Mouse (Mus musculus) hindbrain, embryonic 14.5 days (tissue): ENCODE data around the gene Piwil4. TPM values are rescaled to one million over a fixed set of nuclear protein-coding genes. Genes with fewer than 3 reads are reported as not detected.
"Not testable (repeated sequence)": the region's sequence is repeated elsewhere in the genome, so short reads cannot be mapped to it uniquely, and the experiment has no call there.

Experiments
- ATAC-seq: fragments of 200-750 bp; cut with Nextera tagmentation; 2 replicates; pipeline ENCODE4 v1.8.0; 2017; ENCODE audit warnings: moderate number of reproducible peaks, mild to moderate bottlenecking, moderate TSS enrichment, moderate library complexity; ENCODE audit not compliant: low FRiP score
- DNase-seq: peaks from one replicate; pipeline ENCODE4 v3.0.0-alpha.2; 2015; ENCODE audit warnings: low spot score
- H3K27ac ChIP-seq: fragments of 300-500 bp; sonication (generic); 2 replicates; pipeline ENCODE4 v1.5.1; 2014; ENCODE audit warnings: mild to moderate bottlenecking, moderate library complexity
- H3K27me3 ChIP-seq: fragments of 300-500 bp; sonication (generic); 2 replicates; pipeline ENCODE4 v1.6.1; 2014; ENCODE audit warnings: mild to moderate bottlenecking, low read length, mixed read lengths; ENCODE audit not compliant: control insufficient read depth, insufficient read depth
- H3K36me3 ChIP-seq: fragments of 300-500 bp; sonication (generic); replicated peaks from 2 replicates; pipeline ENCODE4 v1.6.1; 2014; ENCODE audit not compliant: control insufficient read depth, insufficient read depth
- H3K4me1 ChIP-seq: fragments of 300-500 bp; sonication (generic); replicated peaks from 2 replicates; pipeline ENCODE4 v1.6.1; 2014; ENCODE audit warnings: antibody characterized with exemption, low read length, mixed read lengths; ENCODE audit not compliant: control insufficient read depth, insufficient read depth
- H3K4me2 ChIP-seq: fragments of 300-500 bp; sonication (generic); replicated peaks from 2 replicates; pipeline ENCODE4 v1.6.1; 2014; ENCODE audit warnings: mild to moderate bottlenecking, moderate library complexity
- H3K4me3 ChIP-seq: fragments of 300-500 bp; sonication (generic); replicated peaks from 2 replicates; pipeline ENCODE4 v1.5.1; 2014; ENCODE audit warnings: mild to moderate bottlenecking, low read length
- H3K9ac ChIP-seq: fragments of 300-500 bp; sonication (generic); 2 replicates; pipeline ENCODE4 v1.6.1; 2014
- H3K9me3 ChIP-seq: fragments of 300-500 bp; sonication (generic); 2 replicates; pipeline ENCODE4 v1.6.1; 2016; ENCODE audit warnings: low read length; ENCODE audit not compliant: control insufficient read depth
- whole genome bisulfite sequencing: fragments of 180-500 bp; shearing (Covaris S2); extraction: QIAGEN DNeasy Blood & Tissue Kit; methylation state at CpG from one replicate; pipeline ENCODE4 v1.1.7; 2014; 5-methylcytosine and 5-hydroxymethylcytosine counted together
- polyA plus RNA-seq: library from polyadenylated mRNA; unstranded; fragments of >200 nt; fragmentation: Nextera tagmentation; extraction: Ambion mirVana; gene quantifications from 2 replicates; pipeline ENCODE4 v1.2.1, GENCODE M21; 2014

The Piwil4 gene
- polyA plus RNA-seq, 1 experiment from 2014 or later: 0.27 TPM

DNA sequence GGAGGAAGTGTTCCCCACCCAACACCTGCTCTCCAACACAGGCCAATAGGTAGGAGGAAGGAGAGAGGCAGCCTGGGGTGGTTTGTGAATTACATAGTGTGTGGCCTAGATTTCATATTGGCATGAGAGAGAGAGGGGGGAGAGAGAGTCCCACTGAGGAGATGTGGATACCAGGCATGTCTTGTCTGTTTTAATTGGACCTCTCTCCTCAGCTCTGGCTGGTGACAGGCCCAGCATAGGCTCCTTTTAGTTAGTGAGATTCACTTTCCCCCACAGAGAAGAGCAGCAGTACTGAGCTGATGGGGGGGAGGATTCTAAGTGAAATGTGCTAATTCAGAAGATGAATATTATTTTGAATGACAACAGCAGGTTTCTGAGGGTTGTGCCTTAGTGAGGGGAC lies 57.8 kb downstream of the Piwil4 start:
- Histone ChIP-seq H3K27me3 (no peaks in the 10 kb centered on the region), H3K4me2 (no peak overlapping the region), H3K4me1 (no peaks in the 10 kb centered on the region), H3K9me3 (no peaks in the 10 kb centered on the region), H3K36me3 (no peaks in the 10 kb centered on the region), H3K4me3 (no peak overlapping the region), H3K9ac (no peak overlapping the region), H3K27ac (no peak overlapping the region)
- DNase-seq (no peak), ATAC-seq (no peak)

DNA sequence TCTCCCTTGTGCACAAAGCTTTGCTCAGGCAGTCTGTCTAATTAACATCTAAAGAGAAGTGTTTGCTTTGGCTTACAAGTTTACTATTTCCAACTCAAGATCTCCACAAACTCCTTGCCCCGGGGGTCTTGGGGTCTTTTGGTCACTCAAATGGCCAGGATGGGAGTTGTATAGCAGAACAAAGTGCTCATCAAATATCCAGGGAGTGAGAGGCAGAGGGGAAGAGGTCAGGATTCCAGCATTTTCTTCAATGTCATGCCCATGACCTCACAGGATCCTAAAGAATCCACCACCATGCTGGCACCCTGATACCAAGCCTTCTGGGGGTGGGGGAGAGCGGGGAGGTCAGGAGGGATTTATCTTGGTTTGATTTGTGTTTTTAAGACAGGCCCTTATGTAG lies 59.9 kb downstream of the Piwil4 start:
- DNase-seq (no peak), ATAC-seq (no peak)
- H3K4me1 ChIP-seq: no peaks in the 10 kb centered on the region
- no peaks in the 10 kb centered on the region for H3K36me3 ChIP-seq
- WGBS: 38% methylated on average over 2 of the region's 2 CpGs
- no peaks in the 10 kb centered on the region for H3K27me3 ChIP-seq
- no peak overlapping the region for H3K27ac ChIP-seq
- H3K9ac ChIP-seq: no peak overlapping the region
- no peaks in the 10 kb centered on the region for H3K9me3 ChIP-seq
- no peak overlapping the region for H3K4me2 ChIP-seq
- no peak overlapping the region for H3K4me3 ChIP-seq

- H3K9me3 ChIP-seq: no peaks in the 10 kb centered on the region
- no peaks in the 10 kb centered on the region for H3K27me3 ChIP-seq
- H3K9ac ChIP-seq: no peak overlapping the region
- no peak overlapping the region for H3K4me2 ChIP-seq
- ATAC-seq: no peak
- no peak overlapping the region for H3K27ac ChIP-seq
- no peak overlapping the region for H3K4me3 ChIP-seq
- WGBS: 58% methylated on average over 9 of the region's 9 CpGs
- H3K4me1 ChIP-seq: no peaks in the 10 kb centered on the region
- DNase-seq: no peak
- no peaks in the 10 kb centered on the region for H3K36me3 ChIP-seq
These were observed 64.5 kb downstream of the Piwil4 start for GRCm38 (mm10) chr9:14675707-14676691.

GRCm38 (mm10) chr9:14674506-14674905 lies 66.0 kb downstream of the Piwil4 start:
- Histone ChIP-seq H3K9ac (no peak overlapping the region), H3K4me1 (no peaks in the 10 kb centered on the region), H3K4me2 (no peak overlapping the region), H3K9me3 (no peaks in the 10 kb centered on the region), H3K27ac (no peak overlapping the region), H3K36me3 (no peaks in the 10 kb centered on the region), H3K4me3 (no peak overlapping the region), H3K27me3 (no peaks in the 10 kb centered on the region)
- ATAC-seq (no peak), DNase-seq (no peak)
- 91% methylated on average over 8 of the region's 8 CpGs for WGBS

DNA sequence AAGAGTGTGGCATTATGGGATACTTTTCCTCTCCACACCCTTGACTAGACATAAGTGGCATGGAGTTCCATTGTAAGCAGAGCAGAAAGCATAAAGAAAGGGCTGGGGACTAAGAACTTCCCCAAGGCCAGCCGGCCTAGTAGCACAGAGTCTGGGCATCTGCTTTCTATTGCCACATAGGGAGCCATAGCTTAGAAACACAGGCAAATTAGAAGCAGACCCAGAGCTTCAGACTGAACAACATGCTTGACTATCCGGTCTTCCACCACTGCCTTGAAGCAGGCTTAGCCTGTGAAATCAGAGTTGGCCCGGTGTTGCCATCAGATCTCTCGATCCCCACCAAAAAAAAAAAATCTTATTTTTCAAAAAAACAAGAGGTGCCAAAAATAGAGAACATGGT lies 67.4 kb downstream of the Piwil4 start:
- Histone ChIP-seq H3K36me3 (no peaks in the 10 kb centered on the region), H3K9ac (no peak overlapping the region), H3K4me3 (no peak overlapping the region), H3K9me3 (no peaks in the 10 kb centered on the region), H3K27me3 (no peaks in the 10 kb centered on the region), H3K4me1 (no peaks in the 10 kb centered on the region), H3K27ac (no peak overlapping the region), H3K4me2 (no peak overlapping the region)
- WGBS: 91% methylated on average over 4 of the region's 4 CpGs
- ATAC-seq (no peak), DNase-seq (no peak)

GRCm38 (mm10) chr9:14671965-14672364 lies 68.6 kb downstream of the Piwil4 start:
- 39% methylated on average over 5 of the region's 5 CpGs for WGBS
- DNase-seq, H3K4me3 ChIP-seq, H3K9ac ChIP-seq, H3K4me2 ChIP-seq, ATAC-seq, H3K36me3 ChIP-seq, H3K27ac ChIP-seq, H3K9me3 ChIP-seq, H3K4me1 ChIP-seq, H3K27me3 ChIP-seq: not testable (repeated sequence)

DNA sequence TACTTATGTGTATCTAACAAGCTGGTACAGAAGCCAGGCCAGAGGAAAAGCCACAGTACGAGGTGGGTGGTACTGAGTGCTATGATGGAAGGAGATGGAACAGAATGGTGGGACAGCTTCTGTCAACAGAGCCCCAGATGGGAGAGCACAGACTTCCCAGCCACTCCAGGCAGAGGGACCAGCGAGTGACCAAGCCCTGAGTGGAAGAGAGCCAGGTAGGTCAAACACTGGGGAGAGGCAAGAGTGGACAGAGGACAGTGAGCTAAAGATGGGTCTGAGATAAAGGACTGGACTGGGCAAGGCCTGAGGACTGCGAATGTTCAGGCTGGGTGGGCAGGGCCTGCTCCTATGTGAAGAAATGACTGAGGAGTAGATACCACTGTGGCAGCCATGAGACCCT lies 72.2 kb downstream of the Piwil4 start:
- Histone ChIP-seq H3K27me3 (no peaks in the 10 kb centered on the region), H3K9me3 (no peaks in the 10 kb centered on the region), H3K36me3 (no peaks in the 10 kb centered on the region), H3K9ac (no peak overlapping the region), H3K4me2 (no peak overlapping the region), H3K4me3 (no peak overlapping the region), H3K4me1 (no peaks in the 10 kb centered on the region), H3K27ac (no peak overlapping the region)
- WGBS: 87% methylated on average over 3 of the region's 3 CpGs
- DNase-seq (no peak), ATAC-seq (no peak)

DNA sequence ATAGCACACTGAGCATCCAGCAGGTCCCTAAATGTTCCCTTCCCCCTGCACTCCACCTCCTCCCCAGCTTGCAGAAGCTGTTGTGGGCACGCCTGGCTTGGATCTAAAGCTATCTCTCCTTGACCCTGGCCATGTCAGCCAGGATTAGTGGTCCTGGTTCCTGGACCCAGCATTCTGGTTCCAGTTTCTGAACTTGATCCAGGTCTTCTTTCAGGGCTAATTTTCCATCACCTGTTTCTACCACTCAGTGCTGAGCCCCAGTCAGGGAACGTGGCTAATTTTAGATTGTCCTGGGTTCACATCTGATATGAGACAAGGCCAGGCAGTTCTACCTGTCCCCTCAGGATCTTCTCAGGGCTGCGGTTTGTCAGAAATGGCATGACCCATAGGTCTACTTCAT lies 74.5 kb downstream of the Piwil4 start:
- ATAC-seq (no peak), DNase-seq (no peak)
- no peaks in the 10 kb centered on the region for H3K36me3 ChIP-seq
- H3K4me1 ChIP-seq: no peaks in the 10 kb centered on the region
- no peak overlapping the region for H3K9ac ChIP-seq
- no peak overlapping the region for H3K4me3 ChIP-seq
- no peak overlapping the region for H3K4me2 ChIP-seq
- H3K27ac ChIP-seq: no peak overlapping the region
- H3K27me3 ChIP-seq: no peaks in the 10 kb centered on the region
- no peaks in the 10 kb centered on the region for H3K9me3 ChIP-seq
- WGBS: 89% methylated on average over 3 of the region's 3 CpGs

DNA sequence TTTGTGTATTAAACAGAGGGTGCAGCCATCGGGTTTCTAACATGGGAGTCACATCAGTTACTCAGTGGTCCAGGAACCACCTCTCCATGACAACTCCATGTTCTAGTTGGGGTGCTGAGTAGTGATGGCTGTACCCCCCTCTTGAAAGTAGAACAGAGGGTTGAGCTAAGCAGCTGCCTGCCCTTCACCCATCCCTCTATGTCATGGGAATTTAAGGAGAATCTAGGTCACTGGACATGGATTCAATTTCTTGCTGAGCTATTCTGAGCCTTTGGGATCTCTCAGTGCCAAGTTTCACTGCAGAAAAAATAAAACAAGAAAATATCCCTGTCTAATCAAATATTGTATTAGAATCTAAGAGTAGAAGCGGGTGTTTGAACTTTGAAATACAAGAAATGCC lies 76.9 kb downstream of the Piwil4 start:
- H3K9ac ChIP-seq: no peak overlapping the region
- H3K4me1 ChIP-seq: no peaks in the 10 kb centered on the region
- 91% methylated on average over 2 of the region's 2 CpGs for WGBS
- no peak overlapping the region for H3K27ac ChIP-seq
- ATAC-seq (no peak), DNase-seq (no peak)
- no peaks in the 10 kb centered on the region for H3K27me3 ChIP-seq
- H3K4me2 ChIP-seq: no peak overlapping the region
- no peaks in the 10 kb centered on the region for H3K36me3 ChIP-seq
- H3K9me3 ChIP-seq: no peaks in the 10 kb centered on the region
- no peak overlapping the region for H3K4me3 ChIP-seq
